24 mouse cellular contexts compared by ENCODE assay signal in genomic region chr7:123006251-123006650, GRCm38 (mm10). TPM values are rescaled to one million over a fixed set of nuclear protein-coding genes. Genes with fewer than 3 reads are reported as not detected.
DNase-seq lines count a peak whose midpoint lies in the region; ATAC-seq and TF ChIP-seq lines count a peak whose summit lies in the region.
"Had no signal": no experiment of that assay in that cellular context is flagged by ENCODE, and none has a peak within 500 bp of the region (broad histone marks: within the 10 kb centered on the region; RNA-seq: fewer than 3 reads in every experiment).

No protein-coding gene starts in this region.

- H3K36me3 ChIP-seq in hindbrain, embryonic 12.5 days = peaks cover 35% of the 10 kb centered on the region

- H3K9me3 ChIP-seq in hindbrain, embryonic 12.5 days (replicated peaks) = no peaks in the 10 kb centered on the region
- H3K9me3 ChIP-seq: embryonic facial prominence, embryonic 12.5 days; embryonic facial prominence, embryonic 15.5 days; heart, embryonic 12.5 days; heart, embryonic 15.5 days; hindbrain, embryonic 15.5 days had no signal

- whole genome bisulfite sequencing in hindbrain, embryonic 12.5 days = 61% methylated on average over 2 of the region's 2 CpGs

- peak; percentile 54 for TF ChIP-seq CTCF in layer of hippocampus, adult 2 months (conservative IDR thresholded peaks at IDR 0.05)

- DNase-seq in adrenal gland, postnatal 25 days = peak; percentile 6
- no peak for DNase-seq in adrenal gland, postnatal 4 days (ENCODE audit: low spot score in 2 of 2)
- no peak for DNase-seq in layer of hippocampus, adult 2 months (ENCODE audit: low spot score in 2 of 2)
- DNase-seq in layer of hippocampus, postnatal 25 days (ENCODE audit: extremely low spot score in 1 of 2, low spot score in 1 of 2) = no peak
- peak; percentile 16 for DNase-seq in NIH3T3 (ENCODE audit: low read depth)
- DNase-seq: cerebellum, adult 11 months; cerebellum, adult 2 months; cerebellum, adult 9-11 months; cerebellum, postnatal 25 days; forebrain, postnatal 0 days; gastrocnemius, adult 2 months; gastrocnemius, postnatal 14 days; heart, adult 18-20 months; heart, postnatal 10 days; heart, postnatal 4 days had no signal

- H3K27ac ChIP-seq in layer of hippocampus, adult 2 months = no peak overlapping the region
- no peak overlapping the region for H3K27ac ChIP-seq in hindbrain, embryonic 12.5 days
- H3K27ac ChIP-seq: embryonic facial prominence, embryonic 12.5 days; embryonic facial prominence, embryonic 15.5 days; gastrocnemius, adult 2 months; heart, embryonic 15.5 days; hindbrain, embryonic 15.5 days had no signal

- H3K4me1 ChIP-seq in hindbrain, embryonic 12.5 days = 0 out of 2 replicates have a peak, but pooled peaks cover 3% of the 10 kb centered on the region
- H3K4me1 ChIP-seq: embryonic facial prominence, embryonic 12.5 days; embryonic facial prominence, embryonic 15.5 days; hindbrain, embryonic 15.5 days had no signal

- ATAC-seq in hindbrain, embryonic 12.5 days (ENCODE audit: low FRiP score) = no peak
- ATAC-seq: forebrain, embryonic 14.5 days; forebrain, postnatal 0 days; intestine, postnatal 0 days; Patski had no signal

- no peak overlapping the region for H3K9ac ChIP-seq in hindbrain, embryonic 12.5 days
- H3K9ac ChIP-seq: embryonic facial prominence, embryonic 12.5 days; embryonic facial prominence, embryonic 15.5 days; forebrain, postnatal 0 days; heart, embryonic 12.5 days; heart, embryonic 15.5 days; hindbrain, embryonic 15.5 days had no signal

- no peak overlapping the region for H3K4me3 ChIP-seq in layer of hippocampus, adult 2 months
- H3K4me3 ChIP-seq in hindbrain, embryonic 12.5 days = no peak overlapping the region
- H3K4me3 ChIP-seq: embryonic facial prominence, embryonic 12.5 days; embryonic facial prominence, embryonic 15.5 days; gastrocnemius, adult 2 months; heart, embryonic 12.5 days; heart, embryonic 15.5 days; hindbrain, embryonic 15.5 days had no signal

- H3K4me2 ChIP-seq in hindbrain, embryonic 12.5 days (replicated peaks) = no peak overlapping the region
- H3K4me2 ChIP-seq: embryonic facial prominence, embryonic 12.5 days; embryonic facial prominence, embryonic 15.5 days; heart, embryonic 12.5 days; heart, embryonic 15.5 days; hindbrain, embryonic 15.5 days had no signal

- no peaks in the 10 kb centered on the region for H3K27me3 ChIP-seq in hindbrain, embryonic 12.5 days
- H3K27me3 ChIP-seq: embryonic facial prominence, embryonic 12.5 days; embryonic facial prominence, embryonic 15.5 days; heart, embryonic 12.5 days; heart, embryonic 15.5 days; hindbrain, embryonic 15.5 days; Patski had no signal

RNA-seq across cellular contexts. Expression of gene Rbbp6, which starts 40.8 kb away (rescaled TPM):
- 63.4 and 65.4 TPM in 2 replicates for total RNA-seq in adrenal gland, postnatal 25 days (2021)
- 10 to 100 TPM; 79.1 to 86.2 TPM for total RNA-seq in adrenal gland, postnatal 4 days (2021)
- total RNA-seq in layer of hippocampus, adult 2 months (2021) = 10 to 100 TPM; 70.9 to 78.7 TPM
- total RNA-seq in layer of hippocampus, postnatal 25 days (2021) = 10 to 100 TPM; 57.9 to 73.0 TPM
- 37.9 and 40.4 TPM in 2 replicates for polyA plus RNA-seq in hindbrain, embryonic 12.5 days (2016; fragmentation: Nextera tagmentation; extraction: Ambion mirVana)

Comparison
In these comparisons a context has a peak if more than half of its experiments do, and no peak if none do; other contexts are left out.
1. DNase-seq: peak in adrenal gland, postnatal 25 days (single experiment) and NIH3T3 (single experiment); none in adrenal gland, postnatal 4 days (0 of 2), layer of hippocampus, adult 2 months (0 of 2) and layer of hippocampus, postnatal 25 days (0 of 2).